Mouse (Mus musculus) liver, postnatal 0 days (tissue): ENCODE measurements around the gene Pole3. TPM values are rescaled to one million over a fixed set of nuclear protein-coding genes. Genes with fewer than 3 reads are reported as not detected.

Source experiments
- ATAC-seq: fragments of 200-750 bp; cut with Nextera tagmentation; 2 replicates; pipeline ENCODE4 v1.8.0; 2017; ENCODE audit warnings: mild to moderate bottlenecking, moderate library complexity
- DNase-seq: peaks from one replicate; pipeline ENCODE4 v3.0.0-alpha.2; 2016
- H3K27ac ChIP-seq: fragments of 300-500 bp; sonication (generic); 2 replicates; pipeline ENCODE4 v1.5.1; 2014; ENCODE audit warnings: antibody characterized with exemption, moderate library complexity, mild to moderate bottlenecking, low read depth
- H3K27me3 ChIP-seq: fragments of 300-500 bp; sonication (generic); 2 replicates; pipeline ENCODE4 v1.6.1; 2014; ENCODE audit warnings: low read length, control low read depth, mixed read lengths; ENCODE audit not compliant: insufficient read depth
- H3K36me3 ChIP-seq: fragments of 300-500 bp; sonication (generic); replicated peaks from 2 replicates; pipeline ENCODE4 v1.6.1; 2014; ENCODE audit warnings: mild to moderate bottlenecking, control low read depth, low read length, moderate library complexity, mixed read lengths; ENCODE audit not compliant: insufficient read depth
- H3K4me1 ChIP-seq: fragments of 300-500 bp; sonication (generic); 2 replicates; pipeline ENCODE4 v1.6.1; 2014; ENCODE audit warnings: antibody characterized with exemption, mild to moderate bottlenecking, control low read depth; ENCODE audit not compliant: insufficient read depth
- H3K4me2 ChIP-seq: fragments of 300-500 bp; sonication (generic); 2 replicates; pipeline ENCODE4 v1.6.1; 2014; ENCODE audit warnings: low read depth, mild to moderate bottlenecking, low read length, moderate library complexity, mixed read lengths
- H3K4me3 ChIP-seq: fragments of 300-500 bp; sonication (generic); 2 replicates; pipeline ENCODE4 v1.5.1; 2014; ENCODE audit warnings: low read depth, low read length
- H3K9ac ChIP-seq: fragments of 300-500 bp; sonication (generic); replicated peaks from 2 replicates; pipeline ENCODE4 v1.6.1; 2014; ENCODE audit warnings: mild to moderate bottlenecking, moderate library complexity
- H3K9me3 ChIP-seq: fragments of 300-500 bp; sonication (generic); 2 replicates; pipeline ENCODE4 v1.6.1; 2016; ENCODE audit warnings: mild to moderate bottlenecking, control low read depth, low read length, mixed read lengths
- CTCF ChIP-seq: sonication (generic); IDR thresholded peaks from 2 replicates; pipeline ENCODE4 v1.5.1; 2016; ENCODE audit warnings: antibody characterized with exemption, low read depth
- EP300 ChIP-seq: IDR thresholded peaks from 2 replicates; pipeline ENCODE4 v1.6.1; 2016; ENCODE audit warnings: antibody characterized with exemption, low read depth, mild to moderate bottlenecking
- WGBS: fragments of 180-500 bp; shearing (Covaris S2); extraction: QIAGEN DNeasy Blood & Tissue Kit; methylation state at CpG from one replicate; pipeline ENCODE4 v1.1.7; 2014; ENCODE audit not compliant: insufficient replicate concordance; 5-methylcytosine and 5-hydroxymethylcytosine counted together
- polyA plus RNA-seq: library from polyadenylated mRNA; unstranded; fragments of >200 nt; fragmentation: Nextera tagmentation; extraction: Ambion mirVana; gene quantifications from 2 replicates; pipeline ENCODE4 v1.2.1, GENCODE M21; 2015

The Pole3 gene
- polyA plus RNA-seq, 1 experiment from 2014 or later, result 29.2 TPM

- Histone ChIP-seq H3K27ac (peak overlapping the region; percentile 76), H3K36me3 (peaks cover 6% of the 10 kb centered on the region; the same call in 1 of the 2 replicates), H3K4me1 (peaks cover 24% of the 10 kb centered on the region), H3K9me3 (no peaks in the 10 kb centered on the region), H3K4me3 (peak overlapping the region; percentile 84), H3K27me3 (no peaks in the 10 kb centered on the region), H3K9ac (peak overlapping the region; percentile 79), H3K4me2 (peak overlapping the region; percentile 95)
- ATAC-seq (peak; percentile 91), DNase-seq (peak; percentile 90)
- WGBS, result 2% methylated on average over 38 of the region's 38 CpGs
- TF ChIP-seq CTCF (no peak), EP300 (no peak)
Observed at GRCm38 (mm10) chr4:62501964-62502732, 22.7 kb downstream of the Pole3 start.

- 4% methylated on average over 7 of the region's 7 CpGs for WGBS
- H3K27ac ChIP-seq, result peak overlapping the region; percentile 76
- peak; percentile 5; the same call in 1 of the 2 replicates for ATAC-seq
Observed at GRCm38 (mm10) chr4:62501534-62501933, 23.3 kb downstream of the Pole3 start.

GRCm38 (mm10) chr4:62500799-62501198 lies 24.1 kb downstream of the Pole3 start:
- peaks cover 34% of the 10 kb centered on the region for H3K4me1 ChIP-seq
- H3K4me3 ChIP-seq, result no peak overlapping the region
- H3K9ac ChIP-seq, result no peak overlapping the region
- no peak for DNase-seq
- no peak for ATAC-seq
- 0 out of 2 replicates have a peak, but pooled peaks cover 3% of the 10 kb centered on the region for H3K36me3 ChIP-seq
- 76% methylated on average over 4 of the region's 4 CpGs for WGBS
- no peak overlapping the region for H3K27ac ChIP-seq
- no peaks in the 10 kb centered on the region for H3K9me3 ChIP-seq
- TF ChIP-seq EP300 (no peak), CTCF (no peak)
- H3K27me3 ChIP-seq, result no peaks in the 10 kb centered on the region
- H3K4me2 ChIP-seq, result peak overlapping the region; percentile 95; the same call in 1 of the 2 replicates

More at GRCm38 (mm10) chr4:62501534-62501933, 23.3 kb downstream of the Pole3 start:
- Histone ChIP-seq H3K9ac (peak overlapping the region; percentile 79), H3K9me3 (no peaks in the 10 kb centered on the region), H3K36me3 (0 out of 2 replicates have a peak, but pooled peaks cover 3% of the 10 kb centered on the region), H3K4me3 (peak overlapping the region; percentile 84), H3K4me1 (peaks cover 28% of the 10 kb centered on the region), H3K4me2 (peak overlapping the region; percentile 95), H3K27me3 (no peaks in the 10 kb centered on the region)
- no peak for DNase-seq
- TF ChIP-seq EP300, result no peak
- TF ChIP-seq CTCF, result no peak

GRCm38 (mm10) chr4:62496815-62497214 lies 28.1 kb downstream of the Pole3 start:
- no peak overlapping the region for H3K9ac ChIP-seq
- peak; percentile 23 for DNase-seq
- no peak overlapping the region for H3K27ac ChIP-seq
- H3K36me3 ChIP-seq, result 0 out of 2 replicates have a peak, but pooled peaks cover 3% of the 10 kb centered on the region
- WGBS, result 46% methylated on average over 8 of the region's 8 CpGs
- no peak overlapping the region for H3K4me2 ChIP-seq
- peaks cover 14% of the 10 kb centered on the region for H3K4me1 ChIP-seq
- no peak for ATAC-seq
- H3K4me3 ChIP-seq, result no peak overlapping the region
- H3K9me3 ChIP-seq, result no peaks in the 10 kb centered on the region
- H3K27me3 ChIP-seq, result no peaks in the 10 kb centered on the region
- TF ChIP-seq CTCF (no peak), EP300 (no peak)

GRCm38 (mm10) chr4:62495946-62496345 lies 28.9 kb downstream of the Pole3 start:
- TF ChIP-seq CTCF, result no peak
- no peak for TF ChIP-seq EP300
- Histone ChIP-seq H3K36me3 (0 out of 2 replicates have a peak, but pooled peaks cover 3% of the 10 kb centered on the region), H3K27ac (no peak overlapping the region), H3K27me3 (no peaks in the 10 kb centered on the region), H3K4me2 (no peak overlapping the region), H3K4me1 (peaks cover 13% of the 10 kb centered on the region), H3K9ac (no peak overlapping the region), H3K4me3 (no peak overlapping the region), H3K9me3 (no peaks in the 10 kb centered on the region)
- DNase-seq, result peak; percentile 20
- ATAC-seq, result 0 out of 2 replicates have a peak, but pooled peaks have one; percentile 31
- WGBS, result 61% methylated on average over 8 of the region's 8 CpGs

GRCm38 (mm10) chr4:62494230-62494629 lies 30.6 kb downstream of the Pole3 start:
- no peak overlapping the region for H3K4me2 ChIP-seq

More at GRCm38 (mm10) chr4:62494230-62494629, 30.6 kb downstream of the Pole3 start:
- no peak for DNase-seq
- no peak for ATAC-seq
- Histone ChIP-seq H3K4me1 (peaks cover 10% of the 10 kb centered on the region), H3K27ac (no peak overlapping the region), H3K27me3 (no peaks in the 10 kb centered on the region), H3K9ac (no peak overlapping the region), H3K4me3 (no peak overlapping the region), H3K36me3 (0 out of 2 replicates have a peak, but pooled peaks cover 3% of the 10 kb centered on the region), H3K9me3 (no peaks in the 10 kb centered on the region)
- TF ChIP-seq CTCF (no peak), EP300 (no peak)
- WGBS, result 46% methylated on average over 9 of the region's 9 CpGs
